Mouse (Mus musculus) liver, postnatal 0 days (tissue): ENCODE data around the gene Nepro. TPM values are rescaled to one million over a fixed set of nuclear protein-coding genes. Genes with fewer than 3 reads are reported as not detected.

Source experiments
- ATAC-seq: fragments of 200-750 bp; cut with Nextera tagmentation; 2 replicates; pipeline ENCODE4 v1.8.0; 2017; ENCODE audit warnings: mild to moderate bottlenecking, moderate library complexity
- DNase-seq: peaks from one replicate; pipeline ENCODE4 v3.0.0-alpha.2; 2016
- H3K27ac ChIP-seq: fragments of 300-500 bp; sonication (generic); 2 replicates; pipeline ENCODE4 v1.5.1; 2014; ENCODE audit warnings: antibody characterized with exemption, moderate library complexity, mild to moderate bottlenecking, low read depth
- H3K27me3 ChIP-seq: fragments of 300-500 bp; sonication (generic); 2 replicates; pipeline ENCODE4 v1.6.1; 2014; ENCODE audit warnings: low read length, control low read depth, mixed read lengths; ENCODE audit not compliant: insufficient read depth
- H3K36me3 ChIP-seq: fragments of 300-500 bp; sonication (generic); replicated peaks from 2 replicates; pipeline ENCODE4 v1.6.1; 2014; ENCODE audit warnings: mild to moderate bottlenecking, control low read depth, low read length, moderate library complexity, mixed read lengths; ENCODE audit not compliant: insufficient read depth
- H3K4me1 ChIP-seq: fragments of 300-500 bp; sonication (generic); 2 replicates; pipeline ENCODE4 v1.6.1; 2014; ENCODE audit warnings: antibody characterized with exemption, mild to moderate bottlenecking, control low read depth; ENCODE audit not compliant: insufficient read depth
- H3K4me2 ChIP-seq: fragments of 300-500 bp; sonication (generic); 2 replicates; pipeline ENCODE4 v1.6.1; 2014; ENCODE audit warnings: low read depth, mild to moderate bottlenecking, low read length, moderate library complexity, mixed read lengths
- H3K4me3 ChIP-seq: fragments of 300-500 bp; sonication (generic); 2 replicates; pipeline ENCODE4 v1.5.1; 2014; ENCODE audit warnings: low read depth, low read length
- H3K9ac ChIP-seq: fragments of 300-500 bp; sonication (generic); replicated peaks from 2 replicates; pipeline ENCODE4 v1.6.1; 2014; ENCODE audit warnings: mild to moderate bottlenecking, moderate library complexity
- H3K9me3 ChIP-seq: fragments of 300-500 bp; sonication (generic); 2 replicates; pipeline ENCODE4 v1.6.1; 2016; ENCODE audit warnings: mild to moderate bottlenecking, control low read depth, low read length, mixed read lengths
- CTCF ChIP-seq: sonication (generic); IDR thresholded peaks from 2 replicates; pipeline ENCODE4 v1.5.1; 2016; ENCODE audit warnings: antibody characterized with exemption, low read depth
- EP300 ChIP-seq: IDR thresholded peaks from 2 replicates; pipeline ENCODE4 v1.6.1; 2016; ENCODE audit warnings: antibody characterized with exemption, low read depth, mild to moderate bottlenecking
- WGBS: fragments of 180-500 bp; shearing (Covaris S2); extraction: QIAGEN DNeasy Blood & Tissue Kit; methylation state at CpG from one replicate; pipeline ENCODE4 v1.1.7; 2014; ENCODE audit not compliant: insufficient replicate concordance; 5-methylcytosine and 5-hydroxymethylcytosine counted together
- polyA plus RNA-seq: library from polyadenylated mRNA; unstranded; fragments of >200 nt; fragmentation: Nextera tagmentation; extraction: Ambion mirVana; gene quantifications from 2 replicates; pipeline ENCODE4 v1.2.1, GENCODE M21; 2015

Gene Nepro
- polyA plus RNA-seq, 1 experiment from 2014 or later = 2.4 TPM

DNA sequence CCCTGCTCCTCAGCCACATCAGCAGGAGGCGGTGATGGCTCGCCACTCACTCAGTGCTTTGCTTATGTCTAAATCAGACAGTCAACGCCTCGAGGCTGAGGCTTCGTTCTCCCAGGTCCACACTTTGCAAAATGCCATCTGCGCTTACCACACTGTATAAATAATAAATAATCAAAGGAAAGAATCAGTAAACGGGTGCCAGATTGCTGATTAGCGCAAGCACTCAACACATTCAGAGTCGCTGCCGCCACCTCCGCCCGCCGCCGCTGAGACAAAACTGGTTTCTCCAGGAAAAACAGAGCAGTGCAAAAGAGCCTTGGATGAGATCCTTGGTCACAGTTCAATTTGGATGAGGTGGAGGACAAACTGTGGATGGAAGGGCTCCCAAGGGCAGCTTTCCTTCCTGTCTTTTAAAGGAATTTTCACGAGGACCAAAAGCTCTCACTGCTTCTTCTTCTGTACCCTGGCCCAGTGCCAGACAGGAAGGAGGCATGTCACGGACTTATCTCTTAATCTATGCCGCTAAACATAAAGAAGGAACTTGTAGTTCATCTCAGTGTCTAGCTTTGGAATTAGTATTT lies 32.5 kb upstream of the Nepro start:
- Histone ChIP-seq H3K27me3 (peaks cover 8% of the 10 kb centered on the region), H3K27ac (no peak overlapping the region), H3K4me3 (no peak overlapping the region), H3K36me3 (no peaks in the 10 kb centered on the region), H3K9me3 (no peaks in the 10 kb centered on the region), H3K9ac (no peak overlapping the region), H3K4me1 (no peaks in the 10 kb centered on the region), H3K4me2 (no peak overlapping the region)
- ATAC-seq (no peak), DNase-seq (peak; percentile 21)
- 44% methylated on average over 17 of the region's 17 CpGs for WGBS
- TF ChIP-seq EP300 (no peak), CTCF (no peak)

DNA sequence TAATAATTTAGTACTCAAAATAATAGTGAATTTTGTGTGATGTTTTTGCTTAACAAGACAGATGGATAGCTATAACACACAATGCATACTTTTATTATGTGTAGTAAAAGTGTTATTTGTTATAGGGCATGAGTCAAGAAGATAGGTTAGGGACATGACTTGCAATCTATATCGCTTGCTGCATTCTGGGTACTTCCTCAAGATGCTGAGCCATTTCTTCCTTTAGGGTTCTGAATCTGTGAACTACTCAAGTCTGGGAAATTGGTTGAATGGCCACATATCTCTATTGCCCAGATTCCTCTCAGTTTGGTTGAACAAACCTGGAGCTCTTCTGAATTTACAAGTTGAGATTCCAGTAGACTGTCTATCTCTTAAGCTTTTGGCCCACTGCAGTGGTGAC lies 31.6 kb upstream of the Nepro start:
- TF ChIP-seq CTCF = no peak
- no peak for TF ChIP-seq EP300
- H3K9me3 ChIP-seq = no peaks in the 10 kb centered on the region
- peaks cover 8% of the 10 kb centered on the region for H3K27me3 ChIP-seq
- no peaks in the 10 kb centered on the region for H3K36me3 ChIP-seq
- no peaks in the 10 kb centered on the region for H3K4me1 ChIP-seq
- no peak overlapping the region for H3K4me2 ChIP-seq
- DNase-seq (no peak), ATAC-seq (no peak)
- WGBS = 50% methylated on average over 1 of the region's 1 CpGs
- no peak overlapping the region for H3K9ac ChIP-seq
- H3K4me3 ChIP-seq = no peak overlapping the region
- H3K27ac ChIP-seq = no peak overlapping the region

DNA sequence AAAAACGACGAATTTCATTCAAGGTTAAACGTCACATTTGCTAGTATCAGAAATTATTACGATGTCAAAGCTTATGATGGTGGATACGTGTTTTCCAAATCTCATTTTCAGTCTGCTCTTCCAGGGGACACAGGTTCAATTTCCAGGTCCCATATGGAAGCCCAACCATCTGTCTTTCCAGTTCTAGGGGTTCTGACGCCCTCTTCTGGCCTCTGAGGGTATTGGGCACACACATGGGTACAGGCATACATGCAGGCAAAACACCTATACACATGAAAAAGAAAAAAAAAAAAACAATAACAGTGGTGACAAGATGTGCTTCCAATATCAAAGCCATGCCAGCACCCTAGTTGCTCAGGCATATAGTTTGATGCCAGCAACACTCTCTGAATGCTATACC lies 30.4 kb upstream of the Nepro start:
- Histone ChIP-seq H3K4me3 (no peak overlapping the region), H3K9ac (no peak overlapping the region), H3K36me3 (no peaks in the 10 kb centered on the region), H3K9me3 (no peaks in the 10 kb centered on the region), H3K4me1 (no peaks in the 10 kb centered on the region), H3K27ac (no peak overlapping the region), H3K4me2 (no peak overlapping the region), H3K27me3 (peaks cover 5% of the 10 kb centered on the region)
- ATAC-seq = no peak
- DNase-seq = no peak
- TF ChIP-seq EP300 (no peak), CTCF (peak; percentile 34)
- 62% methylated on average over 6 of the region's 6 CpGs for WGBS

GRCm38 (mm10) chr16:44695214-44695858 lies 28.8 kb upstream of the Nepro start:
- 77% methylated on average over 8 of the region's 8 CpGs for WGBS
- no peak for ATAC-seq
- no peak for DNase-seq

GRCm38 (mm10) chr16:44695859-44696620 lies 28.1 kb upstream of the Nepro start:
- Histone ChIP-seq H3K4me1 (no peaks in the 10 kb centered on the region), H3K27me3 (no peaks in the 10 kb centered on the region), H3K27ac (no peak overlapping the region), H3K4me2 (no peak overlapping the region), H3K9ac (no peak overlapping the region), H3K4me3 (no peak overlapping the region), H3K36me3 (no peaks in the 10 kb centered on the region), H3K9me3 (no peaks in the 10 kb centered on the region)
- ATAC-seq (no peak), DNase-seq (no peak)
- 57% methylated on average over 12 of the region's 12 CpGs for WGBS
- TF ChIP-seq CTCF (no peak), EP300 (no peak)

More at GRCm38 (mm10) chr16:44695214-44695858, 28.8 kb upstream of the Nepro start:
- no peak overlapping the region for H3K4me2 ChIP-seq
- no peaks in the 10 kb centered on the region for H3K9me3 ChIP-seq
- no peak overlapping the region for H3K4me3 ChIP-seq
- H3K9ac ChIP-seq = no peak overlapping the region
- H3K27me3 ChIP-seq = no peaks in the 10 kb centered on the region
- no peaks in the 10 kb centered on the region for H3K36me3 ChIP-seq
- TF ChIP-seq EP300 (no peak), CTCF (no peak)
- no peak overlapping the region for H3K27ac ChIP-seq
- H3K4me1 ChIP-seq = no peaks in the 10 kb centered on the region

DNA sequence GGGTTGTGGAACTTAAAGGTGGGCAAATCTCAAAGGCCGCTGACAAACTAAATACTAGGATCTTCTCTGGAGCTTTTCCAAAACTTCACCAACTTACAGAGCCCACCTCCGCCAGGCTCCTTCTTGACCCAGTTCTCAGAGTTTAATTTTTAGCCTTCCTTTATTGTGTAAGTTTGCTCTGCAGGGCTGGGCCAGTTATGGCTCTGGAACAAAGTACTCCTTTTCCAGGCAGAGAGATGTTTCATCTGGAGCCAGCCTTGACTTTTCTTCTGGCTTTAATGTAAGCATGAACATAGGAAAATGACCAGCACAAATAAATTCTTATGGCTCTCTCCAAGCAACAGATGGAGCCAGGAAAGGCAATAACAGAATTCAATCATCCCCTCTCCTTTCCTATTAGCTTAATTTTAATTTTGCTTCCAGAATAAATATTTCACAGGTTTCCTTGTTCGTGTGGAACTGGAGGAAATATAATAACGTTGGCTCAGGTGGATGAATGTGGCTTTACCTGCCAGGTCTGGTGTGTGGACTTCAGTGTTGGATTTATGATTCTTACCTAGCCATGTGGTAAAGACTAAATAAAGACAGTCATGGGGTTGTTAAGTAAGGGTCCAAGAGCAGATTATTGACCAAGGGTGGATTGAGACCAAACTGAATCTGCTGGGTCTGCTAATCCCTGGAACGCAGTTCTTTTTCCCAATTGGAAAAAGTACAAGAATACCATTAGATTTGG lies 26.5 kb upstream of the Nepro start:
- Histone ChIP-seq H3K4me1 (no peaks in the 10 kb centered on the region), H3K9ac (no peak overlapping the region), H3K9me3 (no peaks in the 10 kb centered on the region), H3K27me3 (no peaks in the 10 kb centered on the region), H3K4me2 (no peak overlapping the region), H3K4me3 (no peak overlapping the region), H3K36me3 (no peaks in the 10 kb centered on the region), H3K27ac (no peak overlapping the region)
- 75% methylated on average over 5 of the region's 5 CpGs for WGBS
- no peak for DNase-seq
- no peak for TF ChIP-seq CTCF
- TF ChIP-seq EP300 = no peak
- no peak for ATAC-seq
